Mouse (Mus musculus): ENCODE data around the gene Shld2. TPM values are rescaled to one million over a fixed set of nuclear protein-coding genes. Genes with fewer than 3 reads are reported as not detected.

Gene Shld2
- polyA plus RNA-seq, 1 experiment from 2014 or later: 6.1 TPM

DNA sequence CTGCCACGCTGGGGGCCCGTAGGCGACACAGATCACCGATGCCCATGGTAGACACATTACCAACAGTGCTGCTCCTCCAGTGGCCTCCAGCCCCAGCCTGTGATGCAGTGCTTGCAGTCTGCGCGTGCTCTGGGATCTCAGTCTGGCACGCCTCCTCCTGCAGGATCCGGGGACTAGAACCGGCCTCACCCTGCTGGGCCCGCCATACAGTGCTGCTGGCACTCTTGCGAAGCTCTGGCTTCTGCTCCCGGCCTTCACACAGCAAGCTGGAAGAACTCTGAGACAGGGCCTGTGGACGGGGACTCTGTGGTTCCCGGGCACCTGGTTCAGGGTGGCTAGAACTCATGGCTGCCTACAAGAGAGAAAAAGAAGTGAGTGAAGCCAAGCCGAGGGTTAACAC, 114.8 kb downstream of the Shld2 start:
- DNase-seq (ENCODE audit: low spot score): no peak
- H3K27ac ChIP-seq: no peak overlapping the region
- 91% methylated on average over 15 of the region's 15 CpGs for WGBS
- H3K9me3 ChIP-seq: no peaks in the 10 kb centered on the region
- H3K4me1 ChIP-seq (replicated peaks): peaks cover 6% of the 10 kb centered on the region
- H3K4me3 ChIP-seq: no peak overlapping the region
- peaks cover 30% of the 10 kb centered on the region for H3K27me3 ChIP-seq (ENCODE audit: insufficient read depth, poor library complexity, severe bottlenecking)
- no peaks in the 10 kb centered on the region for H3K36me3 ChIP-seq

DNA sequence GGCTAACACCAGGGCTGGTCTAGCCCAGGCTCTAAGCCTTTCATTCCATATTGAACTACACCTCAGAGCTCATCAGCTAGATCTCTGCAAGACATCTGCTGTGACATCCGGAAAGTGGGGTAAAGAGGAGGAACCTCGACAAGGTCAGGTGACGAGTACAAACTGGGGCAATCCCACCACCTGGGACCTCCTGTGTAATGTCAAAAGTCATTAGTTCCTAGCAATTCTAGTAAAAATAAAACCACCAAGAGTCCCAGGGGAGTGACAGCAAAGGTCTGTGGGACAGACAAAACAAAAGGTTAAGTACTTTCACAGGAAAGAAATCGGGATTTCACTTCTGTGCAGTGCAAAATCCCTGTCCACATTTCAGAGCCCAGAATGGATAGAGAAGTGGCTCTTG, 116.4 kb downstream of the Shld2 start:
- no peaks in the 10 kb centered on the region for H3K9me3 ChIP-seq

DNA sequence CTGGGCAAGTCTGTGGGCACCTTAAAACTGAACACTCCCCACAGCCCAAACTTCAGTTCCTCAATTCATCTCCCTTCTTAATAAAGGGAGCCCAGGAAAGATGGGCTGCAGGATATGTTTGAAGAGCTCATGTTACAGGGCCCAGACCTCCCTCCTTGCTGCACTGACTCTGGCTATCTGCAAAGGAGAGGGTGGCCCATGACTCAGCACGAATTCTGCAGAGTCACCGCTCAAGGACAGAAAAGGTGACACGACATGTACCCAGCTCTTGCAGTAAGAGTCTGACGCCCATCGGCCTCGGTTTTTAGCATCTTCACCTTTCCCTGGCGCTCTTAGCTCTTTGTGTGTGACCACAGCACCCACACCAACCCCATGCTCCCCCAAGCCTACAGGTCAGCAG, 119.9 kb downstream of the Shld2 start:
- Histone ChIP-seq H3K36me3 (no peaks in the 10 kb centered on the region), H3K27me3 (ENCODE audit: insufficient read depth, poor library complexity, severe bottlenecking) (0 out of 2 replicates have a peak, but pooled peaks cover 7% of the 10 kb centered on the region), H3K4me3 (no peak overlapping the region), H3K9me3 (no peaks in the 10 kb centered on the region), H3K27ac (no peak overlapping the region), H3K4me1 (replicated peaks) (no peaks in the 10 kb centered on the region)
- DNase-seq (ENCODE audit: low spot score): no peak
- WGBS: 71% methylated on average over 7 of the region's 7 CpGs

More for the DNA sequence above, 116.4 kb downstream of the Shld2 start:
- H3K4me1 ChIP-seq (replicated peaks): 0 out of 2 replicates have a peak, but pooled peaks cover 5% of the 10 kb centered on the region
- H3K27me3 ChIP-seq (ENCODE audit: insufficient read depth, poor library complexity, severe bottlenecking): peaks cover 14% of the 10 kb centered on the region; the same call in 1 of the 2 replicates
- H3K27ac ChIP-seq: no peak overlapping the region
- WGBS: 82% methylated on average over 4 of the region's 4 CpGs
- no peaks in the 10 kb centered on the region for H3K36me3 ChIP-seq
- no peak for DNase-seq (ENCODE audit: low spot score)
- no peak overlapping the region for H3K4me3 ChIP-seq

DNA sequence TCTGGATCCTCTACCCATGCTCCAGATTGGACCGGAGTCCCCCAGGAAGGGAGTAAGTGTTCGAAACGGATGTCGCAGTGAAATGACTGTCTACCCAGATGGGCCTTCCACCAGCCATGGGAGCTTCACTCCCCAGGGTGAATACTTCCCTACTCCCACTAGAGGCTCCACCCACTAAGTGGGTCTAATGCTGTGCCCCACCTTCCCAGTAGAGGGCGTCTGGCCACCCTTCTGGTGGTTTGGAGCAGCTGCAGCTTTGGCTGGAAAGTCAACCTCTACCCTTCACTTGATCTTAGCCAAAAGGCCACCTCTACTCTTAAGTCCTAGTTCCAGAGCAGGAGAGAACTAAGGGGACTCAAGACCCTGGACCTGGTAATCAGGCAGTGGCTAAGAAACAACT, 121.7 kb downstream of the Shld2 start:
- 59% methylated on average over 5 of the region's 5 CpGs for WGBS
- DNase-seq (ENCODE audit: low spot score): peak; percentile 27
- Histone ChIP-seq H3K4me3 (no peak overlapping the region), H3K27me3 (ENCODE audit: insufficient read depth, poor library complexity, severe bottlenecking) (no peaks in the 10 kb centered on the region), H3K36me3 (no peaks in the 10 kb centered on the region), H3K9me3 (no peaks in the 10 kb centered on the region), H3K4me1 (replicated peaks) (no peaks in the 10 kb centered on the region), H3K27ac (no peak overlapping the region)

Other genes with a start within 250 kb of the Shld2 start
- gene Anxa8, start 224.5 kb downstream of the Shld2 start, polyA plus RNA-seq (2016; fragmentation: Nextera tagmentation; extraction: Ambion mirVana): 1.3 and 1.7 TPM in 2 replicates
- gene A630023A22Rik, start 207.7 kb downstream of the Shld2 start, polyA plus RNA-seq (2016; fragmentation: Nextera tagmentation; extraction: Ambion mirVana): not detected in 2 replicates
- gene Npy4r, start 158.0 kb downstream of the Shld2 start, polyA plus RNA-seq (2016; fragmentation: Nextera tagmentation; extraction: Ambion mirVana): not detected in 2 replicates
- 0.49 and 1.2 TPM in 2 replicates for gene Gprin2, start 108.8 kb downstream of the Shld2 start, polyA plus RNA-seq (2016; fragmentation: Nextera tagmentation; extraction: Ambion mirVana)
- gene Syt15, start 90.9 kb downstream of the Shld2 start, polyA plus RNA-seq (2016; fragmentation: Nextera tagmentation; extraction: Ambion mirVana): 0.14 and 0.17 TPM in 2 replicates
- gene Glud1, start 234 bp upstream of the Shld2 start, polyA plus RNA-seq (2016; fragmentation: Nextera tagmentation; extraction: Ambion mirVana): 77.9 and 82.0 TPM in 2 replicates
- not detected in 2 replicates for gene Fam25c, start 44.9 kb upstream of the Shld2 start, polyA plus RNA-seq (2016; fragmentation: Nextera tagmentation; extraction: Ambion mirVana)
- gene Sncg, start 64.3 kb upstream of the Shld2 start, polyA plus RNA-seq (2016; fragmentation: Nextera tagmentation; extraction: Ambion mirVana): 51.0 and 125 TPM in 2 replicates
- gene Mmrn2, start 65.0 kb upstream of the Shld2 start, polyA plus RNA-seq (2016; fragmentation: Nextera tagmentation; extraction: Ambion mirVana): 7.0 and 8.5 TPM in 2 replicates
- 31.6 and 42.8 TPM in 2 replicates for gene Bmpr1a, start 192.8 kb upstream of the Shld2 start, polyA plus RNA-seq (2016; fragmentation: Nextera tagmentation; extraction: Ambion mirVana)
- gene 9230112D13Rik, start 212.3 kb upstream of the Shld2 start, polyA plus RNA-seq (2016; fragmentation: Nextera tagmentation; extraction: Ambion mirVana): not detected in 2 replicates

Data from hindbrain, embryonic 10.5 days (tissue).